Mouse (Mus musculus) large intestine, adult 2 months (tissue): ENCODE measurements at regions not wholly inside any gene's neighbourhood (a gene's known extent, or its start where the extent isn't known, plus 50 kb on each side); places are given as distances from the start of the nearest gene placed in this dataset.

Experiments used
- DNase-seq: peaks from one replicate; pipeline ENCODE4 v3.0.0-alpha.2; 2012; ENCODE audit warnings: low read depth, low spot score
- WGBS: fragments of 180-500 bp; shearing (Covaris S2); methylation state at CpG from one replicate; pipeline ENCODE4 v1.1.7; 2018; 5-methylcytosine and 5-hydroxymethylcytosine counted together

GRCm38 (mm10) chr17:88171606-88172005 is 106.5 kb upstream of the Fbxo11 start:
- no peak for DNase-seq
- 76% methylated on average over 3 of the region's 3 CpGs for WGBS

GRCm38 (mm10) chr17:88173354-88174032 is 108.4 kb upstream of the Fbxo11 start:
- WGBS = 73% methylated on average over 4 of the region's 4 CpGs
- DNase-seq = no peak

DNA sequence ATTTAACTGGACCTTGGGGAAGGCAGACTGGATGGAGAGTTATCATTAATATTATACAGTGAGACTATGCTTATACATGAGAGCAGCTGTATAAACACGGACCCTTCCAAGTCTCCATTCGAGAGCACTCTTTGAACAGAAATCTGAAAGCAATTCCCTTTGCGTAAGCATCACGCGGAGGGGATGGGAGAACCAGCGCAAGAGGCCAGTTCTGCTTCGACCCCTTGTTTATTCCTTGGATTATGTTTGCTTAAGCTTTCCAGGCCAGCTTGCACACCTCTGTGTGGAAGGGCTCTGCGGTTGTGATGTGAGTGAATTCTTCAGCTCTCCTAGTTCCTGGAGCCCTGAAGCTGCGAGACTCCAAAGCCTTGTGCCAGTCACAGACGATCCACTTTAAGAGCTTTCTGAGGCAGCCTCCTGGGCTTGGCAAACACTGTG is 109.2 kb upstream of the Fbxo11 start:
- 28% methylated on average over 10 of the region's 10 CpGs for WGBS
- no peak for DNase-seq

DNA sequence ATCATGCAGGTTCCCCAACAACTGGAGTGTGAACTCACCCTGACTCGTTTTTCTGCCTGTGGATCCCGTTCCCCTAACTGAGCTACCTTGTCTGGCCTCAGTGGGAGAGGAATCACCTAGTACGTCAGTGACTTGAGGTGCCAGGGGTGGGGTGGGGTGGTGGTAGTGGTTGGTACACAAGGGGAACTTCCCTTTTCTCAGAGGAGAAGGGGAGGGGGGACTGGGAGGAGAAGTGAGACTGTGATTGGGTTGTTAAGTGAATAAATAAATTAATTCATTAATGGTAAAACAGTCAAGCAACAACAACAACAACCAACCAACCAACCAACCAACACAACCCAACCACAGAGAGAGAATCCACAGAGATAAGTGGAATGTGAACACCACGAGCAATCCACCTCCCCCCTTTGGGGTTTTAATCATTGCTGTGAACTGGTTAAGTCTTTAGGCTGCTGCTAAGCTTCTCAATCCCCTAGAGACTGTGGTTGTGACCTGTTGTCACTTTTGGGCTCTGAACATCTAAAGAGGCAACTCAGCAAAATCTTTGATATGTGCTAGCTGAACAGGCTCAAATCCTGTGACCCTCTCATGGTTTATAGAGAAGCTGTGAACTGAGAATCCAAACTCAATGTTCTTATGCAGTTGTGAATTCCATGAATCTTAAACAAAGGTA is 111.0 kb upstream of the Fbxo11 start:
- no peak for DNase-seq
- WGBS = 76% methylated on average over 4 of the region's 4 CpGs

- no peak for DNase-seq
- WGBS = 73% methylated on average over 5 of the region's 5 CpGs
These were observed 125.6 kb upstream of the Fbxo11 start for GRCm38 (mm10) chr17:88190735-88191134.

GRCm38 (mm10) chr17:88191444-88191843 is 126.4 kb upstream of the Fbxo11 start:
- no peak for DNase-seq
- WGBS = 80% methylated on average over 2 of the region's 2 CpGs

GRCm38 (mm10) chr17:88191930-88192807 is 127.1 kb upstream of the Fbxo11 start:
- WGBS = 94% methylated on average over 16 of the region's 16 CpGs
- no peak for DNase-seq

DNA sequence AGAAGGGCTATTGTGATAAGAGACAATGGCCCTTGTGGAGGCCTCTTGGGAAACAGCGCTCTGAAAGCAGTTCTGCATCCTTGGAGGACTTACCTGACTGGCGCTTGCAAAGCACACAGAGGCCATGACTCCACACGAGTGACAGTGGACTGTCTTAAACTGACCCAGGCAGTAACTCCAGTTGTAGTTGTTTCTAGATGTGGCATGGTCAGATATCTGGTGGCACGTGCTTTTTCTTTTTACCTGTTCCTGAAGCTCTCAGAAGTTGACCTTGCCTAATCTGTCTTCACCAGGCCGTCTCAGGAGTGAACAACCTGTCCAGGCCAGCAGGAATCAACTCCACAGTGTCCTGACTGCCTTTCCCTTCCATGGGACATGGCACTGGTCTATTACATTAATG is 129.6 kb upstream of the Fbxo11 start:
- WGBS = 97% methylated on average over 5 of the region's 5 CpGs
- DNase-seq = no peak

- DNase-seq = no peak
- WGBS = 36% methylated on average over 2 of the region's 2 CpGs
These were observed 130.2 kb upstream of the Fbxo11 start for GRCm38 (mm10) chr17:88195303-88195702.

- DNase-seq = peak; percentile 39
- 20% methylated on average over 6 of the region's 6 CpGs for WGBS
These were observed 130.8 kb upstream of the Fbxo11 start for GRCm38 (mm10) chr17:88195893-88196292.

DNA sequence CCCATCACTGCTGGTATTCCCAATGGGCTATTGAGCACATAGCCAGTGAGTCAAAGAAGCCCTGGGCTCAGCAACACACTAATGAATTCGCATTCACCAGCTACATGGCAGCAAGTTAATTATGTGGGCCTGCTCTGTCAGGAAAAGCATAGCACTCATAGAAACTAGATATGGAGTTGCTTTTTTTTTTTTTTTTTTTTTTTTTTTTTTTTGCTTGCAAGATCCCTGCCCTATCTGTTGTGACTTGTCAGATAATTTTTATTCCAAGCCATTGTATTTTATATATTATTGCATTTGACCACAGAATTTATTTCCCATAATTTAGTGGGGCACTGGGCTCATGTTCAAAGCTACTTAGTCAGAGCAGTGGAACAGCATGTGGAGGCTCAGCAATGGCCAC is 131.2 kb upstream of the Fbxo11 start:
- WGBS = 44% methylated on average over 1 of the region's 1 CpGs
- no peak for DNase-seq

- DNase-seq = peak; percentile 19
- 16% methylated on average over 3 of the region's 3 CpGs for WGBS
These were observed 132.3 kb upstream of the Fbxo11 start for GRCm38 (mm10) chr17:88197381-88197780.

- DNase-seq = no peak
- WGBS = 41% methylated on average over 12 of the region's 12 CpGs
These were observed 136.3 kb upstream of the Fbxo11 start for GRCm38 (mm10) chr17:88201249-88201970.

- DNase-seq = no peak
- WGBS = 85% methylated on average over 4 of the region's 4 CpGs
These were observed 137.1 kb upstream of the Fbxo11 start for GRCm38 (mm10) chr17:88202214-88202613.

GRCm38 (mm10) chr17:88209565-88209964 is 144.5 kb upstream of the Fbxo11 start:
- WGBS = 72% methylated on average over 1 of the region's 1 CpGs
- no peak for DNase-seq

GRCm38 (mm10) chr17:88212121-88212520 is 147.0 kb upstream of the Fbxo11 start:
- DNase-seq = no peak
- 68% methylated on average over 7 of the region's 7 CpGs for WGBS

DNA sequence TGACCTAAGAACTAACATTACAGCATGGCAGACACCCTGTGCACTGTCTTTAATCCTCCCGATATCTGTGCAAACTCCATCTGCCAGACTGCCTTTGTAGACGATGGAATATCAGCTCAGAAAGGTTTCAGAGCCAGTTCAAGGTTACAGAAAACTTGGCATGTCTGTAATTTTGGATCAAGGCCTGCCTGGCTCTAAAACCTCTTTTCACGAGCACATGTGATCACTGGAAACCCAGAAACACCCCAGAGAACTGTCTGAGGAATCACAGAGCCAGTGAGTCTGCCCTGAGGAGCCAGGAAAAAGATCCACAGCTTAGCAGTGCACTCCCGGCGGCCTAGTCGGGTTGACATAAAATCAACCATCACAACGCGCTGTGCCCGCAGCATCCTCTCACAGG is 149.7 kb upstream of the Fbxo11 start:
- DNase-seq = no peak
- 69% methylated on average over 9 of the region's 9 CpGs for WGBS

DNA sequence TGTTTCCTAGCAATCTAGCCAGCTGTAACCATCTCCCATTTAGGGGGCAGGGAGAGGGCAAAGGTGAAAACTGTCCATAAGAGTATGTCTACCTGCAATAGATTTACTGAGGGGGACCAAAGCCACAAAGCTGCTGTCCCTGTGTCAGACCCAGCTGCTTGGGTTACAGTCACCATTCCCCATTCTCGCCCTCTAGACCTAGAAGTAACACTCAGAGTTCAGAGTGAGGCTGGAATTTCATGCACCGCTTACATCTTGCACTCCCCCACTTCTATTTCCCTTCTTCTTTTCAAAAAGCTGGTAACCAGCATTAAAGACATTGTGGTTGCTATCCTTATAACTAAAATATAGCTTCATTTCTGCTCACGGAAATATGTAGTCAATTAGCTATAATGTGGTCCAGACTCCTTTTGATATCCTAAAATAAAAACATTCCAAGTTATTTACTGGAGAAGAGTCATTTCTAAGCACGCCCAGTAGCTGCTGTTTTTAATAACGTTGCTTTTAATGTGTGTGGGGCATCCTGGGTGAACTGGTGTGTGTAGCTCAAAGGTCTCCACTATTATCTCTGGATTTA is 157.4 kb upstream of the Fbxo11 start:
- DNase-seq = no peak
- 75% methylated on average over 5 of the region's 5 CpGs for WGBS

GRCm38 (mm10) chr17:88240476-88240875 is 175.4 kb upstream of the Fbxo11 start:
- WGBS = 75% methylated on average over 8 of the region's 8 CpGs
- no peak for DNase-seq
